Mouse (Mus musculus) adrenal gland, postnatal 36 days (tissue): Measurements from ENCODE around the gene Rbfox1. TPM values are rescaled to one million over a fixed set of nuclear protein-coding genes. Genes with fewer than 3 reads are reported as not detected.
A peak's percentile ranks its signal among the peaks of the same experiment; 100 is the strongest.

Experiments used
- DNase-seq, 2 experiments: peaks; one replicate each; pipeline ENCODE4 v3.0.0; 2021; ENCODE audit warnings: mixed read lengths in 1 of 2
- total RNA-seq, 2 experiments: library from RNA; stranded (reverse); gene quantifications; 2 replicates each; pipeline ENCODE4 v1.2.3; 2021

The Rbfox1 gene
- total RNA-seq, 2 experiments from 2014 or later, result 1.0 to 1.1 TPM

DNA sequence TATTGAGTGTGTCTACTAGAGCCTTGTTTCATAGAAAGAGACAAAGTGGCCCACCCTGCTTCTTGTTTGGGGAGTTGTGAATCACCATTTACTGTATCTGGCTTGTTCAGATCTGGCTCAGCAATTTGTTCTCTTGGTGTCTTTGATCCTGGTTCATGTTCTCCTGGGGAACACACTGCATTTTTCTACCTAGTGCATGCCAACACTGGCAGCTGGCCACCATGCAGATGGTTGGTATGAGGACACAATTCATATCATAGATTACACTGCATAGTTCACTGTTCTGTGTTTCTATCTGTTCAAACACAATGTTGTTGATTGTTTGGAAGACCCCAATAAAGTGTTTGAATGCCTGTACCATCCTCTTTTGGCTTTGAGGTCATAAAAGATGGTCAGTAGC, 948.3 kb downstream of the Rbfox1 start:
- DNase-seq, result no peak

DNA sequence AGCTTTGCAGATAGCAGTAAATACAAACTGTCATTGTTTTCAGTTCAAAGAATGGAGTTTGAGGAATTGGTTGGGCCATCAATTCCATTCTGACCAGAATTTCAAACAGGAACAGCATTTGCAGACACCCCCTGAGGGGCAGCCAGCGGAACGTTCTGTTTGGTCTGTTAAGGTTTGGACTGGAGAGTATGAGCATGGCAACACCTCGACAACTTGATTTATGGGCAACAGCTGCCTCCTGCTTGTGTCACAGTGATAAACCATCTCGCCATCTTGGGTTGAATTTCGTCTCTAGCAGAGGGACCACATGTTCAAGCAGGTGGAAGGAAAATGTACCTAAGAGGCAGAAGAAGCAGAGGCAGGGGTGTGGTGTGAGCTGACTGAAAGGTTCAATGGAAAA, 949.9 kb downstream of the Rbfox1 start:
- no peak for DNase-seq

DNA sequence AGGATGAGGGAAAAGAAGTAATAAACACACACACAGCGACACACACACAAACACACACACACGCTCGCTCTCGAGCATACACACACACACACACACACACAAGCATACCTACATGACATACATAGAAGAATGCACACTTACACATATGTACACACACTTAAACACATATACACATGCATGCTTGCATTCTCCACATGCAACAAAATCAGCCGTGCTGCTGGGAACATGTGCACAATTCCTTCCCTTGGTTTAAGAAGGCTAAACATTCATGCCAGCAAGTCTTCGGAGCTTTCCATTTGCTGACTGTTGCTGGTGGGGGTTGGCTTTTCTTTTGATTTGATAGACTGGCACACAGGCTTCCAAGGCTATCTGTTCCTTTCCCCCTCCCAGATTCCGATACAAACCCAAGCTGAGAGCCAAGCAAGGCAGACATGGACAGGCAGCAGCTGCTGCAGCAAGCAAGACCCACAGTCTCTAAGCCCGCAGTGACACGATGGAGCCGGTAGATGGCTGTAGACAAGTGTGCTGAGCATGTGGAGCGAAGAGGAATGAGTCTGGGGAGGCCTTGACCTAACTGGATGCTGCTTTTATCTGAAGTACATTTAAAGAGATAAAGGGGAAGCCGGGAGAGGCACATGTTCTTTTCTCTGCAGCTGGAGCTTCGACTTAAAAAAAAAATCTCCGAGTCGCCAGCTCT, 954.3 kb downstream of the Rbfox1 start:
- peak; percentile 81 to 82 for DNase-seq

DNA sequence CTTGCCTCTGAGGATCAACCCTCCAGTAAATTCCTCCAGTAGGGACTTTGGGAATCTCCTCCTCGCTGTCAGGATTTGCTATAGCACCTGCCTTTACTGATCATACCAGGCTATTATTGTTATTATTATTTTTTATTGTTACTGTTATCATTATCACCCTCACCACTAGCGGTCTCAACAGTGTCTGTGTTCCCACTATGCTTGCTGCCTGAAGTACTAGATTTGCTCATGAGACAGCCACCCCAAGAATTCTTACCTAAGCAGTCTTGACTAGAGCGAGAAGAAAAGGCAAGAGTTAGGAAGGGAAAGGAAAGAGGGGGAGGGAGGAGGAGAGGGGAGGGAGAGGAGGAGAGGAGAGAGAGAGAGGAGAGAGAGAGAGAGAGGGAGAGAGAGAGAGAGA, 954.9 kb downstream of the Rbfox1 start:
- no peak for DNase-seq

DNA sequence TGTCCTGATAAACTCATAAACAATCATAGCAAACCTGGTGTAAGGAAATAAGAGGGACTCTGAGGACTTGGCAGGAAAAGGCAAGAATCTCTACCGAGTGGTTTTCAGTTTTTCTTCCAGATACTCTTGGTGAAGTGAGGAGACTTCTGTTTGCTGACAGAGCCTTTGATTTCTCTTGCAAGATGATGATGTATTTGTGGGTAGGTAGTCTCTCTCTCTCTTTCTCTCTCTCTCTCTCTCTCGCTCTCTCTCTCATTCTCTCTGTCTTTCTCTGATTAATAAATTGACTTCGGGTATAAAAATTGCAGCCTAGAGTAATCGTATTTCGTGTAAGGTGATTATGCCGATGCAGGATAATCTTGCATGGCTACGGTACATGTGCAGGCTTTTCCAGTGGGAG, 955.3 kb downstream of the Rbfox1 start:
- DNase-seq, result no peak

DNA sequence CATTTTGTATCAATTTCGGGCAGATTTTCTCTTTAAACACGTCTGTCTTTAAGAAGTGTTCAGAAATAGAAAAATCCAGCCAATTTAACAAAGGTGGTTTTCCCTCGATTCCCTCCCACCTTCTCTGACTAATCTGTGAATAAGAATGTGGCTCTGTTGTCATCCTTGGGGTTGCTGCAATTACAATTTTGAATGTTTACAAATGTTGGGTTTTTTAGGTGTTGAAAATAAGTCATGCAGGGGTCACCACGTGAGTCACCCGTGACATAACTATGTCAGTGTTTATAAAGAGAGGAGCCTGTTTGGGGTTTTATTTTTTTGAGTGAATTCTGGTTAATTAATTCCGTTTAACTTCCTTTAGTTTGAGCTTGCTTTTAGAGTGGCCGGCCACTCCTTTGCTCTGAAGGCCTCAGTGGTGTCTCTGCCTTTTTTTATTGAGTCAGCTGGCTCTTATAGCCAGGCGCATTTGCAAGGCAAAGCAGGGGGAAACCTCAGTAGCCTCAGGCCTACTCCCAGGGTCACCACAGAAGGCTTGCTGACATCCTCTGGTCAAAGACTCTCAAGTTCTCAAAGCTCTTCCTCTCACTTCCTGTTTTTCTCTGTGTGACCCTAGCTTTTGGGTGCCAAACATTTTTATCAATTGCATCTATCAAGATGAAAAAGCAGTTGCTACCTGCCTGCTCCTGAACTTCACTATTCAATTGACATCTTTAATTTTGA, 957.1 kb downstream of the Rbfox1 start:
- peak in 1 of 2 experiments; percentile 4 for DNase-seq

DNA sequence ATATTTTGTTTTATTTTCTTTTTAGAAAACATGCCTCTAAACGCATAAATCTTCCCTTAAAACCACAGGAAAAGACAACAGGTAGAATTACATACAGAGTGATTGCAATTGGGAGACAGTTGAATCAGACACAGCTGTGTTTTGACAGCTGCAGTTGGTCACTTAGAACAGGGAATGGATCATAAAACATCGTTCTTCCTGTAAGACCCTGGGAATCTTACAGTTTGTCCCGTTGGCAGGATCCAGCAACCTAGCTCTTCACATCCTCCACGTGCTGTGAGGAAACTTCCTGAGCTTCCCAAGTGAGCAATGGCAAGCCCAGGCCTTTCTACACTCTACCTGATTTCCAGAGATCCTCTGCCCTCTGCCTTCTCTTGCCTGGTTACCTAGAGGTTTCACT, 959.5 kb downstream of the Rbfox1 start:
- no peak for DNase-seq

DNA sequence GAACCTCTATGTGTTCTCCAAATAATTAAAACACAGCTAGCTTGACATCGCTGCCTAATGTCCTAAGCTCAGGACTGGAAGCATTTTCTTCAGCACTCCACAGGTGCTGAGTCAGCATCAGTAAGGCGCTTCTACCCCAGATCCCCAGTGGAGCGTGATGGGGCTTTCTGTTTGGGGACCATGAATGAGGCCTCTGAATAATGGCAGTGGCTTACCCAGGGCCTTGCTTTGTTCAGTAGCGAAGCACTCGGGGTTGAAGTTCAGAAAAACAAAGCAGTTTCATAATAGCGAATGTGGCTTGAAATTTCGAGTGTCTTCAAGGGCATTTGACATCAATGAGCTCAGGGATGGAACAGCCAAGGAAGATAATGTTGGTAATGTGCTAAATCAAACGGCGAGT, 966.2 kb downstream of the Rbfox1 start:
- DNase-seq, result peak; percentile 15 to 19

DNA sequence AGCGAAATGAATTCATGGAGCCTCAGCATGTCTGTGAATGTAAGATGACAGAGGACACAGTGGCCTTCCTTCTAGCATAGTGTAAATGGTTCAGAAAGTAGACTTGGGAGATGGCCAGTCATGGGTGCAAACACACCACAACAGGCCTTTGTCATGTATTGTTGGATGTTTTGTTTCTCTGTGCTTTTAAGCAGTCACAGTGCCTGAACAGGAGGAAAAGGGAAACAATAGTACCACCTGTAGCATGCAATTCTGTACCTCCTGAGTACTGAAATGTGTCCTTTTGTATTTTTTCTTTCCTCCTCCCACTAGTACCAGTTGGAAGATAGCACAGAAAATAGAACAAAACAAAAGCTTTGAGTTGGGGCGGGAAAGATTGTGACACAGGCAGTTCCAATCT, 968.6 kb downstream of the Rbfox1 start:
- DNase-seq, result no peak

DNA sequence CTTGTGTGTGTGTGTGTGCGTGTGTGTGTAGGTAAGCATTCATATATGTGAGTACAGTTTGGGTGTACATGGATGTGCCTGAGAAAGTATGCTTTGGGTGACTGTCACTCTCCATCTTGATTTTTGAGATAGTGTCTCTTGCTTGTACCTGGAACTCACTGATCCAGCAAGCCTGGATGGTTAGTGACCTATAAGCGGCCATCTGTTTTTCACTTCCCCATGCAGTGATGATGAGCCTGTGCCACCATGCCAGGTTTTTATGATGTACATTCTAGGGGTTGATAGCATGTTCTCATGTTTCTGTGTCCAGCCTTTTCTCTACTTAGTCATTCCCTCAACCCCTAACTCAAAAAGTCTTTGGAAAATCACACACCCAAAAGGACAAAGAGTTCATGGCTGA, 976.5 kb downstream of the Rbfox1 start:
- no peak for DNase-seq

DNA sequence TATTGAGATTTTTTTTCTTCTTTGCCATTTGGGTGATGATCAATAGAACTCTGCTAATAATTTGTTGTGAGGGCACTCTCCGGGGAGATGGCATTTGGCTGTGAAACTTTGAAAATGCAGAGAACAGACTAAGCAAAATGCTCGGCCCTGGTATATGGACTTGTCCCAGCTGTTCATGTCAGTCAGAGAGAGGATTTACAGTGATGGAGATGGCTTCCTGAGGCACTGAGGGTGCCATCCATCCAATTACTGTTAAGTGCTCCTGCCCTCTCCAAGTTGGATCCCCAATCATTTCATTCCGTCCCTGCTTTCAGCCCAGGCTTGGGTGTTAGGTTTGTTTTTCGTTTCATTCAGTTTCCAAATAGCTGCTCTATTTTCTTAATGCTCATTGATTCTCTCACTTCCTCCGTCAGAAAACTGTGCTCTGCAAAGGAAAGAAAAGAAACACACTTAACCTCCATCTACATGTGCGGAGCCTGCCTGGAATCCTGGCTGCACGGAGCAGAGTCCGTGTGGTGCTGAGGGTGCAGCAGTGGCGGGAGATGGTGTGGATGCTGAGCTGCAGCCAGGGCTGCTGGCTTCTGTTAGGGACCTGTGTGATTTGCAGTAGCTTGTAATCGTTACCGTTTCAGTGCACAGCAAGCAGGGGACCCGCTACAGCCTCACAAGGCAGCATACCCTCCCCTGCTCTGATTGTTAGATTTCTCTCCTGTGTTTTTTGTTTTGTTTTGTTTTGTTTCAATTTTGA, 997.7 kb downstream of the Rbfox1 start:
- DNase-seq, result no peak

DNA sequence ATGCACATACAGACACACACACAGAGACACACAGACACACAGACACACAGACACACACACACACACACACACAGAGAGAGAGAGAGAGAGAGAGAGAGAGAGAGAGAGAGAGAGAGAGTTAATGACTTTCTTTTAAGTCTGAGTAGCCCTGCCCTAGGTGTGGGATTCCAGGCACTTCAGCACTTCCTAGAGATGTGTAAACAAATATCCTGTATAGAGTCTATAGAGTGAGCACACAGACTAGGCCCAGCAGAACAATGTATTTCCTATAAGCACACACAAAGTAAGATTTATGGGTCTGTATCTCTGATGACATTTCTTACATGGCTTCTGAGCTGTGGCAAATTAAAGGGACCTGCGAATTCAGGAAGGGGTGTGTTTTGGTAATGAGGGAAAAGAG, 998.6 kb downstream of the Rbfox1 start:
- DNase-seq, result no peak

DNA sequence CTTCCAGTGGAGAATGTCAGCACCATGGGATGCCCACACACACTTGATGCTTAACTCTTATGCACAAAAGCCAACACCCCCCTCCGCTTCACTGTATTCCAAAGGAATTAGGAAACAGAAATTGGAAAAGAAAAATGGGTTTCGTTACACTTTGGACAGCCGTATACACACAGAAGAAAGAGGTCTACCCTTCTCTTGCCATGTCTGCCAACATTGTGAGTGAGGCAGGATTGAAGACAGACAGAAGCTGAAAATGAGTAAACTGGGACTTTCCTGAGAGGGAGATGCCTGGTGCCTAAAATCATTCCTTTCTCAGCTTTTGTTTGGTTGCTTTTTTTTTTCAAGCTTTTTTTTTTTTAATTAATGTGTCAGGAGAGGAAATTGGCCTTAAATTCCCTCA, 1000.5 kb downstream of the Rbfox1 start:
- no peak for DNase-seq

DNA sequence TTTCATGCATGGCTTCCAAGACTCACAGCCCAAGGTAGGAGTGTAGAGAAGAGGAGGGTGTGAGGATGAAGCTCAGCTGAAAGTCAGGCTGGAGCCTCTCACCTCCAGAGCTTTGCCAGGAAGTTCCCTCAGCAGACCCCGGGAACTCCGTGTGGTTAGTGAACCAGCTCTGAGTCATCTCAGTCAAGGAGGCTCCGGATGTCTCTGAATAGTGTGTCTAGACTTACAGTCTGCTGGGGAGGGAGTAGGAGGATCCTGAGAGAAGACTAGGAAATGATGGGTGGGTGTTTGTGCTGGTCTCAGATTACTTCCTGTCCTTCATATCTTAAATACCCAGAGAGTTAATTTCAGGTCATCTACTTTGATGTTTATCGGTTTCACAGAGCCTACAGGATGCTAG, 1004.1 kb downstream of the Rbfox1 start:
- DNase-seq, result peak in 1 of 2 experiments; percentile 38

DNA sequence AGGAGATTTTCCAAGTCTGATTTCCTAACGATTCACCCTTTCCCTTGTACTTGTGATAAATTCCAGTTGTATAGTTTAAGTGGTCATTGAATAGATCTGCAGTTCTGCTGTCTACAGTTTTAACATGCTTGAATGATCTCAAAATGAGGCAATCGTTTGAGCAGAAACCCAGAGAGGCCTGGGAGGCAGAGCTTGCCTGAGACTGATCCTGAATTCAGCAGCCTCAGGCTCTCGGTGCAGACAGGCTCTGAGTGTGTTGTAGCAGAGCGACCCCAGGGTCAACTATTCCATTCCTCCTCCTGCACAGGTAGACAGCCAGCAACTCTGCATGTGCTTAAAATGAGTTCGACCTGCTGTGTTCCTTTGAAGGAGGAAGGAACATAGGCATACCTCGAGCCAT, 1012.6 kb downstream of the Rbfox1 start:
- no peak for DNase-seq

DNA sequence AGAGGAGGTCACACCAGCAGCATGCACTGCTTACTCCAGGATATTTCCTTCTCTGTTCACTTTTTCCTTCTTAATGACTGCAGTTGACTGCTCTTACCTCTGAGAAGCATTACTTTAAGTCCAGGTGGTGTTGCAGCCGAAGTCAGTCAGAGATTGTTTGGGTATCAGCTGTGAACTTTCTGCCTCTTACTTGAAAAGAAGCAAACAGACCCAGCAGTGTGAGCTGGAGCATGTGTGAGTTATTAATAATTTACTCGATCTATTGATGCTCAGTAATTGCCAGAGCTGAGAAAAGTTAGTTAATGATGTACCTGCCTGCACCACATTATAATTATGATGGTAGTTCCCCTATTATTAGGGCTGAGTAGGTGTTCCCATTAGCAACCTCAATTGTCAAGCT, 1014.9 kb downstream of the Rbfox1 start:
- no peak for DNase-seq

DNA sequence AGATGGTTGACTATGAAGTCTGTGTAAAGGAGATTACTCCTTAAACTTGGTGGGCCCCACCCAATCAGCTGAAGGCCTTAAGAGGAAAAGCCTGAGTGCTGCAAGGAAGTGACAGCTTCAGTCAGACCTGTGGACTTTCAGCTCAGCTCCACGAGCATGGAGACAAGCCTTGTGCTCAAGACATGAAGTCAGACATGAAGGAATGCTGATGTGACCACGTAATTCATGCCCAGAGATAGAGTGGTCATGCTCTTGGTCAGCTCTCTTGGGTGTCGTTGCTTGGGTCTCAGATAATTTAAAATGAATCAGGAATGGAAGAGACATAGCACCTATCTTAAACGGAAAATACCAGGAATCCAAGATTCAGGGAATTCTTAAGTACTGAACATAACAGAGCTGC, 1019.8 kb downstream of the Rbfox1 start:
- DNase-seq, result no peak

DNA sequence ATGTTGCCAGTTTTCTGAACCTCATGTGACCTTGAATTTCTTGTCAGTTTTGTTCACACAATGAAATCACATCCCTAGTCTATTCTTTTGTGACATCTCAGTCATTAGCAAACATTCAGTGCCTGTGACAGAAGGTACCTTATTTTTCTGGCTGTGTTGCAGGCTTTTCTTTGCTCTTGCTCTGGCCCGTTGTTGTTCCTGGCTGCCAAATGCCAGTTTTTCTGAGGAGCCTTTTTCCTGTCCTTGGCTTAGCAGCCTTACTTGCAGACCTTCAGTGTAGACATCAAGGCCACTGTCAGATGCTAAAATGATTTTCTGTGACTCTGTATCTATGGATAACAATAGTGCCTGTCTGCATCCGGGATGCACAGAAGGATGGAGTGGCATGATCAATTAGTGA, 1020.8 kb downstream of the Rbfox1 start:
- no peak for DNase-seq

DNA sequence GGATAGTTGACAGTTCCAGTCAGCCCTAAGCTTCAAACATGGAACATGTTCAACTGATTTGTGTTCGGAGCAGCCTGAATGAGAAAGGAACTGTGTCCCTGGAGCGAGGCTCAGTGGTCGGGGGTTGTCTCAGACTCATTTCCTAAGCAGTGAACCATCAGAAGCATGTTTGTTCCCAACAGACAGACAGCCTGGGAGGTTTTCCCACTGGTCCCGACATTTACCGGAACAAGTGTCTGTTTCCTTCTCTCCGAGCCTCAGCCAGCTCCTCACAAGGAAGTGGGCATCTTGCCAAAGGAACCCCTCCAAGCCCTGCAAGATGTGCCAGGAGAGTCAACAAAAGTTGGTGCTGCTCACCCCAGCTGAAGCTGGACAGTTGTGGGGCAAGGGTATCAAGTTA, 1022.4 kb downstream of the Rbfox1 start:
- DNase-seq, result no peak

DNA sequence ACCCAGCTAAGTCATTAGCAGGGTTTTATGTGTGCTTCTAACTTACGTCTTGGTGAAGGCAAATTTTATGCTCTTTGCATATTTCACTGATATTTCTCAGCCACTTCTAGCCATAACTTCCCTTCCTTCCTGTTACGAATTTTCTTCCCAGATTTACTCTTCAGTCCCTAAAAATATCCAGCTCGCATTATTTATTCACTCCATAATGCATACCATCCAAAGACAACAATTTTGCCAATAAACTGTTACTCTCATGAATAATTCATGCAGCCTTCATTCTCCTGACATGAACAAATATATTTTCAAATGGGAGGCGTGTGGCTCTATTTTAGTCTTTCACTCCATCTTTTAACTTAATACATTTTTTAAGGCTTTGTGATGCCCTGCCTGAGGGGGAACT, 1029.4 kb downstream of the Rbfox1 start:
- no peak for DNase-seq

DNA sequence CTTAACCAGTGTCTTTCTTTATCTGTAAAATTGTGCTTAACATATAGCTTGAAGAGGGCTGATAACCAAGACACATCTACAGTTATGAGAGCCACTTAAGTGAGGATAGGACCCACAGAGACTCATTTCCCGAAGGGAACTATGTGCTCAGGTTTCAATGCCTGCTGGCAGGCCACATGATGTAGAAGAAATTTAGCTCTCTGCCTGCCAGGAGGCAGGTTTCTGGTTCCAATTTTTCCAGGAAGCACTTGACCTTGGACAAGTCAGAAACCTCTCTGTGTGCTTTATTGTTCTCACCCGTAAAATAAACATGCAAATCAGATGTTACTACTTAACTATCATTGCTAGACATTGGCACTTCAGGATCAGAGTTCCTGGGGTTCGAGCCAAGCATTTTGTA, 1033.5 kb downstream of the Rbfox1 start:
- peak in 1 of 2 experiments; percentile 3 for DNase-seq

DNA sequence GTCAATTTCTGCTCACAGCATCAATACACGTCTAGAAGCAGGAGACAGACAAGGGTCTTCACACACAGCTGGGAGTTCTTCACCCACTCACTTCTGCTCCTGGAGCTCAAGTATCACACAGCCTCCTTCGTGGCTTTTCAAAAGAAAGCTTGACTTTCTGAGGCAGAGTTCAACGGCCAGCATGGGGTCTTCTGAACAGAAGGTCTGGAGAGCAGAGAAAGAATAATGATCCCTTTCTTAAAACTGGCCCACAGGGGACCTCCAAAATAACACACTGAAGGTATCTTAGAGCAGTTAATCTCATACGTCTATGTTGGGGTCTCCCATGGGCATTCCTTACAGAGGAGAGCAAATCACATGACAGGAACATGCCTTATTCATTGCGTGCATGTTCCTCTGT, 1034.5 kb downstream of the Rbfox1 start:
- DNase-seq, result no peak

DNA sequence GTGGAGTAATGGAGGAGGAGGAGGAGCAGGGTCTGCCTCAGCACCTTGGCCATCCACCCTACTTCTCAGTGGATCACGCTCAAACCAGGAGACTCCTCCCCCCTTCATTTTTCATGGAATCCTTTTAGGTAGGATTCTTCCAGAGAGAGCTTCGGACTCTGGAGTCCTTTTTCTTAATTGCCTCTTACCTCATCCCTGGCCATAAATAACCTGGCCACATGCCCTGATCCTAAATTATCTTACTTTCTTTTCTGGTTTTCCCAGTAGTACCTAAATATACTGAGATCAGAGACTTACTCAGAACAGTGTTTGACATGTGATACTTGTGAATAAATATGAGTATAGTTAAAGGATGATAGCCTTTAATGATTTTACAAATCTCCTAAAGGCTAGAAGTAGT, 1042.5 kb downstream of the Rbfox1 start:
- no peak for DNase-seq
